Mouse (Mus musculus) E14TG2a.4 (cell line): Measurements from ENCODE around the gene Rbm38.

Source experiments
- CTCF ChIP-seq: conservative IDR thresholded peaks from 2 replicates; pipeline ENCODE4 v1.5.1; 2014; ENCODE audit warnings: low read length
- NANOG ChIP-seq: IDR thresholded peaks from 2 replicates; pipeline ENCODE4 v1.6.1; 2014; ENCODE audit warnings: borderline replicate concordance, low read length, mixed read lengths

DNA sequence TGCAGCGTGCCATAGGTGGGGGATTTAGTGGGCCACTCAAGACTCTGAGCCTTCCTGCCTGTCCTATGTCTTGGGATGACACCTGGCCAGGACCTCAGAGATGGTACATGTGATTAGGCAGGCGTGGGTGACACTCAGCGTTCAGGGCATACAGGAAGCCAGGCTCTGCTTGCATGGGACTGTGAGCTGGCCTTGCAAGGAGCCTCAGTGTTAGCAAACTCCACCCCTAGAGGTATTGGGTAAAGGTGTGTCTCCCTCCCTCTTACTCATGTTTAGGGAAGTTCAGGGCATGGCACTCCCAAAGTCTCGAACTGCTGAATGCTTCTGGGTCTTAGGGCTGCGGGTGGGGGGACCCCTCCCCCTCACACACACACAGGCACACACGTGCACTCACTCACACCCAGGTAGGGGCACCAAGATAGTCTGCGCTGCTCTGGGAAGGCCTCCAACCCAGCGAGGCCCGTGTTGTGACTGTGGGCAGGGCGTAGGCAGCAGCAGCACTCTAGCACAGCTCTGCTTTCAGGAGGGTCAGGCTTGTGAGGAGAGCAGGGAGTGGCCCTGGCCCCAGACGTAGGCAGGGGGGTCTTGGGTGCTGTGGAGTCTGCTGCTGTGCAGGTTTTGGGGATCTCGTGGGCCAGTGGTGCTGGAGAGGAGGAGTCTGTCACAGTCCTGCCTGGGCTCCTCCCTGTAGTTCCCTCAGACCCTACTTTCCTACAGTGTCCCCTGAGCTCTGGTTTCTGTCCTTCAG is 10.5 kb downstream of the Rbm38 start:
- TF ChIP-seq CTCF (no peak), NANOG (no peak)
